Mouse (Mus musculus) layer of hippocampus, adult 2 months (tissue): ENCODE results near the gene Prune2. TPM values are rescaled to one million over a fixed set of nuclear protein-coding genes. Genes with fewer than 3 reads are reported as not detected.

ENCODE experiments used
- DNase-seq, 2 experiments: peaks; one replicate each; pipeline ENCODE4 v3.0.0; 2022; ENCODE audit warnings: low spot score in 2 of 2
- H3K27ac ChIP-seq: fragments of 200-600 bp; 2 replicates; pipeline ENCODE4 v1.8.1; 2022
- H3K4me3 ChIP-seq: fragments of 200-600 bp; 2 replicates; pipeline ENCODE4 v1.8.1; 2022; ENCODE audit warnings: mild to moderate bottlenecking
- CTCF ChIP-seq: fragments of 200-600 bp; conservative IDR thresholded peaks from 2 replicates; pipeline ENCODE4 v1.8.1; 2022; ENCODE audit warnings: antibody characterized with exemption, mild to moderate bottlenecking, moderate library complexity
- total RNA-seq, 2 experiments: library from RNA; stranded (reverse); gene quantifications; 2 replicates each; pipeline ENCODE4 v1.2.3; 2021

Gene Prune2
- total RNA-seq, 2 experiments from 2014 or later: 73.5 to 73.9 TPM

DNA sequence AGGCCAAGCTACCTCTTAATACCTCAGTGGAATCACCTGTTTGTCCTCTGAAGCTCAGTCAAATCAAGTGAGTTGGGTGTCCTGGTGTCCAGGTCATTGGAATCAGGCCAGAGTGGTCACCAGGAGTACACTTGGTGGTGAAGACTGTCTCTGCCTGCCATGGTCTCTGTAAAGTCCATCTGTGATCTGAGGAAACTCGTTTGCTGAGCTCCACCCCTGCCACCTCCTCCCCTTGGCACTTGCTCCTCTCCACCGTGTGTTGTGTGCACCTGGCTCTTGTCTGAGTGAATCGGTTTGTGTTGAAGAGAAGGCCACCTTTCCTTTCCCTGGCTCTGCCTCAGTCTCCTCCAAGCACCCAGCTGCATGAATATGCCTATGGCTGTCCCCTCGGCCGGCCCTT is 238.8 kb downstream of the Prune2 start:
- TF ChIP-seq CTCF: no peak
- Histone ChIP-seq H3K4me3 (no peak overlapping the region), H3K27ac (no peak overlapping the region)
- no peak for DNase-seq

DNA sequence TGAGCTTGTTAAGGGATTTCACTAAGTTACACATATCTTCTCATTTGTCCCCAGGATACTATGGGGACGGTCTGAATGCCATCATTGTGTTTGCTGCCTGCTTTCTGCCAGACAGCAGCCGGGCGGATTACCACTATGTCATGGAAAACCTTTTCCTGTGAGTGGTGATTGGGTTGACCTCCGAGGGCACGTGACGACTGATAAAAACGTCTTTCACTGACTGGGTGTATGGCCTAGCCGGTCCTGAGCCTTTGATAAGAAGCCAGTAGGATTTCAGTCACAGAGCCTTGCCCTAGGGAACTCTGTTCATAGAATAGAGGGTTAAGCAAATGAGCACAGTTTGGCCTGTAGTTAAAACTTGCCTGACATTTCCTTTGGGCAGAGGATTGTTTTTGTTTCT is 243.1 kb downstream of the Prune2 start:
- no peak overlapping the region for H3K4me3 ChIP-seq
- H3K27ac ChIP-seq: no peak overlapping the region
- TF ChIP-seq CTCF: no peak
- DNase-seq: no peak

DNA sequence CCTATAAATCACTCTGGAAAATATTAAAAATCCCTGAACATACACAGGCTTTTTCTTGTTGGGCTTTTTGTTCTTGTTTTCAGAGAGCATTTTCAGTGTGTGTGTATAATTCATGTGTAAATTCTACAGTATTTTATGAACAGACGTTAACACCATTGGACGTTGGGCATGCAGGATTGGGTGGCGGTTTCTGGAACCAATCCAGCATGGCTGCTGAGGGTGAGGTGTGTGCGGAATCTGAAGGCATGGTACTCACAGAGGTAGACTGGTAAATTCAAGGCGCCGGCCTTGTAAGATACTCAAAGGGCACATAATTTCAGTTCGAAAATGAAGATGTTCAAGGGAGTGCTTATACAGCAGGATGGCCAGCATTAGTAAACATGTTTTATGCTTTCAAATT is 251.2 kb downstream of the Prune2 start:
- no peak for TF ChIP-seq CTCF
- Histone ChIP-seq H3K4me3 (no peak overlapping the region), H3K27ac (no peak overlapping the region)
- no peak for DNase-seq

DNA sequence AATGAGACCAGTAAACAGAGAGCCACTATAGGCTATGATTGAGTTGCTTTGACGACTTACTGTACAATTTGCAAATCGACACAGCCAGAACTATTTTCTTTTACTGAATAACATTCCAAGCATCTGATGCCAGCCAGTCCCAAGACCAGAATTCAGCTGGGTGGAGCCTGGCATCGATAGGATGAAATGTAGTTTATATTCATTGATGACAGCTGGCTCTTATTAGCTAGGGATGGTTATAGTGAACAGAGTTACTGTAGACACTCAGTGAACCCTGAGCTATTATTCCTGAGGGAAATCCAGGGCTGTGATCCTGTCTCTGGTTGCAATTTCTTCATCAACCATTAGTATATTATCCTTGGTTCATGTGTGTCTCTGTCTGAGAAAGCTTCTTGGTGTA is 254.6 kb downstream of the Prune2 start:
- DNase-seq: no peak
- Histone ChIP-seq H3K4me3 (no peak overlapping the region), H3K27ac (no peak overlapping the region)
- TF ChIP-seq CTCF: no peak

DNA sequence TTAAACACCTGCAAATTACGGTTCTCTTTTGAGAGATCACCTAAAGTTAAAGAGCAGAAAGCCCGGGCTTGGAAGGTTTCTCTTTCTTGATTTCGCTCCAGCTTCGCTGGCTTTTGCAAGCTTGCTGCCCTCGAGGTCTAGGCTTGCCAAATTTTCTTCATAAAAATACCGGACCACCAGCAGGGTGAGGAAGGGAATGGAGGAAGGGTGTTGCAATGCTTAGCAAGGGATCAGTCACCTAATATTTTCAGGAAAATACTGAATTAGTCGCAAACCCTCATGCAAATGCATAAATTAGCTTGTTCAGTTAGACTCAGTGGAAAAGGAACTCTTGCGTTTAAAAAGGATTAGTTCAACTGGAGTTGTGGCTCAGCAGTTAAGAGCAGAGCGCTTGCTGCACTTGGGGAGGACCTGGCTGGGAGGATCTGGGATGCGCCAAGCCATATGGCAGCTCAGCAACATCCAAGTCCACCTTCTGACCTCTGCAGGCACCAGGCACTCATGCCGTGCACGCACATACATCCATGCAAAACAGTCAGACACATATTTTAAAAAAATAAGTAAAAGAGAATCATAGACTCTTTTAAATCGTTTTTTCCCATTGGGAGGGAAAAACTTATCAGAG is 259.1 kb downstream of the Prune2 start:
- TF ChIP-seq CTCF: no peak
- Histone ChIP-seq H3K4me3 (no peak overlapping the region), H3K27ac (no peak overlapping the region)
- no peak for DNase-seq

DNA sequence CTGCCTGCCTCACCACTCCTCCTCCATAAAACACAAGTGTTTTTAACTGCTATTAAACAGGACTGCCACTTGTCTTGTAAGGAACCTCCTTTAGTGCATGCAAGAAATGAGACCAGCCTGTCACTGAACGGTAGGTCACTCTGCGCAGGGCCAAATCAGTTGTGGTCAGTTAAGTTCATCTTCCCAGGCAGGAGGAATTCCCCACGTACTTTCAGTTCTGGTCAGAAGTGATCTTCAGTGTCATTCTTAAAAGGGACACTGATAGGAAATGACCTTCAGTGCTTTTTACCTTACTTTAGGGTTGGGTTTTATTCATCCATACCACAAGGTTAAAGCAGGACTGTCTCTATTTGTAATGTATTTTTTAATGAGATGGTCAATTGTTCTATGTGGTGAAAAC is 262.3 kb downstream of the Prune2 start:
- DNase-seq: no peak
- TF ChIP-seq CTCF: no peak
- H3K27ac ChIP-seq: no peak overlapping the region
- H3K4me3 ChIP-seq: no peak overlapping the region

DNA sequence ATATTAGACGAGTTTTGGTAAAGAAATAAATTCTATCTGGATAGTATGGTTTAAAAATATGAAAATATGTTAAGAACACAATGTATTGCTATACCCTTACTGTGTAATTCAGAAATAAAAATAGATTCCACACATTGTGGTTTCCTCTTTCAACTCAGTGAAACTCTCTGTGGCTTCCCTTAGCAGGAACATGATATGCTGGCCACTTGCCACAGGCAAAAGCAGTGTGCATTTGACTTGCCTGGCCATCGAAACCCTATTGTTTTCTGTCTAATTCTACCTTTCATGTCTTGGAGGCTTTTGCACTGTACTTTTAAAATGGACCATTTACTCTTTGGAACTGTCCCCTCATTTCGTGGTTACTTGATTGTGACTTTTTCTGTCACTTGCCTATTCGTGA is 267.9 kb downstream of the Prune2 start:
- Histone ChIP-seq H3K4me3 (no peak overlapping the region), H3K27ac (no peak overlapping the region)
- DNase-seq: no peak
- TF ChIP-seq CTCF: no peak

DNA sequence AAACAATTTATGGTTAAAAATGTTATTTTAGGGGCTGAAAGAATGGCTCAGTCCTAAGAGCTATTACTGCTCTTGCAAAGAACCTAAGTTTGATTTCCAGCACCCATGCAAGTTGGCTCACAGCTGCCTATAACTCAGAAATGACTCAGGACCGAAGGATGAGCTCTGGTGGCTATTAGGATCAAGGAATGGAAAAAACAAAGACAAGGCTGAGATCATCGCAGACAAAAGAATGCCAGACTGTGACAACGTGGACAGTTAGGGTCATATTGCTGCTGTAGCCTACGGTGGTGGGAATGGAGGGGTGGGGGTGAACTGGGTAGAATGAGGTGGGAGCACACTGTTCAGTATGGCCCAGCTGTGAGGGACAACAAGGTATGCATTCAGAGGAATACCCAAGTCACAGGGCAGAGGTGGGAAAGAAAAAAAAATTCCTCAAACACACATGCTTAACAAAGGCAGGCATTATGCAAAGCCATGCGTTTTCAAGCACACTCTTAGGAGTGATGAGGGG is 269.7 kb downstream of the Prune2 start:
- DNase-seq: no peak
- H3K4me3 ChIP-seq: no peak overlapping the region
- no peak overlapping the region for H3K27ac ChIP-seq
- no peak for TF ChIP-seq CTCF

DNA sequence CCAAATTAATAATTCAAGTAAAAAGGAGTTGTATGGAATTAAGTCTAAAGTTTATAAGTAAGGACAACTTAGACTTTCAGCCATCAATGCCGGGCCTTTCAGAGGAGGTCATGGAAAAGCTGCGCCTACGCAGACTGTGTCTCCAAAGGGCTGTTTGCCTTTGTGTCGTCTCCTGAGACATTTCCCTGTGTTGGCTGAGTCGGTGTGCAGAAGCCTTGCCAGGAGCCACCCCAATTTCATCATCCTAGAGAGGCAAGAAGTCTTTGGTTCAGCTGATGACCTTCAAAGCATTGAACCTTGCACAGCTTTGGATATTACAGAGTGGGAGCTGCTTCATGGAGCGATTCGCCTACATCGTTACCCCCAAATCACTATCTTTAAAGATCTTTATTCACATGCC is 270.2 kb downstream of the Prune2 start:
- Histone ChIP-seq H3K27ac (no peak overlapping the region), H3K4me3 (no peak overlapping the region)
- no peak for DNase-seq
- no peak for TF ChIP-seq CTCF

DNA sequence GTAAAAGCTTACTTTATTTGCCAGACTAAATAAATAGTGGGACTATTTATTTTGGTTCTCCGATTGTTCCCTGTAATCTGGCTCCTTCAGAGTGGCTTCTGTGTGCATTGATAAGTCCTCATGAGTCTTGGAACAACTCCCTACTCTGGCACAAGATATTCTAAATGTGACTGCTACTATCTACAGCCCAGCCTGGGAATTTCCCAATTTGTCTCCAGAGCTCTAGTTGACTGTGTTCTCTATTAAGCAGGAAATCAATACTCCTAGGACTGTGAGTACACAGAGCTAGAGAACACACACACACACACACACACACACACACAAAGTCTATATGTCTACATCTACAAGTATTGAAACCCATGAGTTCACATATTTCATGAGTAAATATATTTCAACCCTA is 274.1 kb downstream of the Prune2 start:
- no peak overlapping the region for H3K4me3 ChIP-seq
- TF ChIP-seq CTCF: no peak
- DNase-seq: no peak
- no peak overlapping the region for H3K27ac ChIP-seq

DNA sequence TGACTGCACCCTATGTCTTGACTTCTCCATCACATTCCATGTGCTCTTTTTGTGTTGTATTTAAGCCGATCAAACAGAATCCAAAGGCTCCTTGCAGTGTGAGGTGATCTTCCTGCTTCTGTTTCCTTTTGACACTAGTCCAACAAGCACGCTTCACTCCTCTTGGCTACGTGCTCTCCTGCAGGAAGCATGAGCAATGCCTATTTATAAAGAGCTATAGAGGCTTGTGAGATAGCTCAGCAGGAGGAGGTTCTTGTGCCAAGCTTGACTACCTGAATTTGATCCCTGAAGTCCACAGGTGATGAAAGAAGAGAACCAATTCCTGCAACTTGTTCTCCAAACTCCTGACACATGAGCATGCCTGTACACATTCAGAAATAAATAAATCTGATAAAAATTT is 282.6 kb downstream of the Prune2 start:
- TF ChIP-seq CTCF: no peak
- Histone ChIP-seq H3K27ac (no peak overlapping the region), H3K4me3 (no peak overlapping the region)
- DNase-seq: no peak

DNA sequence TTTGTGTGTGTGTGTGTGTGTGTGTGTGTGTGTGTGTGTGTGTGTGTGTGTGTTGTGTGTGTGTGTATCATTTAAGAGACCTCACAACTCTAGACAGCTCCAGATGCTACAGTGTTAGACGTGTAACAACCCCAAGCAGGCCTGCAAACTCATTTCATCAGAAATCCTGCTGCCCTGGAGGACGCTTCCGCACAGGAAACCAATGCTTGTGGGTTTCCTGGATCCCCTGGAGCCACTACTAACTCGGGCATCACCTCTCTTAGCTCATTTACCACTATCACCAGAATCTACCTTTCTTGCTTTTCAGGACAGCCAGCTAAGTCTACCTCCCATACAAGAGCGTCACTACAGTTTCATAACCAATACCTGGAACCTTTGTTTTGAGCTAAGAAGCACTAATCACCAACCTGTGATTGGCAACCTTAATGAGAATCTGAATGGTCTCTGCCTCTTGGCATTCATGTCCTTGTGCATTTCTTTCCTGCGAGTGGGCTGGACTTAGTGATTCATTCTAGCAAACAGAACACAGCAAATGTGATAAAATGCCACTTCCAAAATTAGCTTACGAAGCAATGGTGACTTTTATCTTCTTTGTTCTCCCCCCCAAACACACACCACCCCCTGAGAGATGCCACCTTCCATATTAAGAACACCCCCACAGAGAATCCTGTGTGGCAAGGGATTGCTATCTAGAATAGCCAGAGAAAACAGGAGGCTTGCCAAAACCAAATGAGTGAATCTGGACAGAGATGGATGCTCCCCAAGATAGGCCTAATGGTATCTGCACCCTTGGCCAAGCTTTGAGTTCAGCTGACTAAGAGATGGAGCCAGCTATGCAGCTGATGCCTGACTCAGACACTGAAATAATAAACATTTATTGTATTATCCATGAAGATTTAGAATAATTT is 284.5 kb downstream of the Prune2 start:
- DNase-seq: no peak
- no peak for TF ChIP-seq CTCF
- Histone ChIP-seq H3K27ac (no peak overlapping the region), H3K4me3 (no peak overlapping the region)

DNA sequence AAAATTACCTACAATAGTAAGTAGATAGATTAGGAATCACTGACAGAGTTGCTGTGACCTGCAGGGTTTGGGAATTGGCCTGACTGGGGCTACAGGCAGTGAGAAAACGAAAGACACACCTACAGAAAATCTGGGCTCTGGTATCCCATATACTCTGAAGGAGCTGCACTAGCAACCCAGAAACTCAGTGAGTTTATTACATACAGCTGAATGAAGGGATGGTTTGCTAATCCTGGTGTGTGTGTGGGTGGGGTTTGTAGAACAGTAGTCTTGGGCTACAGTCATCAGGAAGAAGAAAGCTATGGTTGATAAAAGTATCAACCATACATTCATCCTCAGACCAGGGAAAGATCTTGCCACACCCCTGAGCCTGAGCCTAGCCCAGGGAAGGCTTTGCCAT is 285.3 kb downstream of the Prune2 start:
- no peak overlapping the region for H3K4me3 ChIP-seq
- H3K27ac ChIP-seq: no peak overlapping the region
- no peak for DNase-seq
- TF ChIP-seq CTCF: no peak

DNA sequence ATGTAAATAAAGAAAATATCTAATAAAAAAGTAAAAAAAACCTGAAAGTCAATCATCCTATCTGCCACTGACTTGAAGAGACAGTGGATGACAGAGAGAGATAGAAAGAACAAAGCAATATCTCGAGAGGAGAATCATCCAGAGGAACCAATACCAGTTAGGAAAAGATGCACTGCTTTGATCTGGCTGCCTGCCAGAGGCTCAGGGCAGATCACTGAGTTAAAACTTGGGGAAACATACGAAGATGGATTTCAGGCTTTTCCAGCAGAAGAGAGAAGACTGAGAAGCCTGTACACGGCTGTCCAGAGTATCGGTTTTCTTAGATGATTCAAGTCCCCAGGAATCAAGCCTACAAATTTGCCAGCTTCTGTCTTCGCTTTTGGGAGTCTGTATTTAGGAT is 287.0 kb downstream of the Prune2 start:
- H3K4me3 ChIP-seq: no peak overlapping the region
- TF ChIP-seq CTCF: no peak
- no peak overlapping the region for H3K27ac ChIP-seq
- DNase-seq: no peak
